Mouse (Mus musculus): ENCODE measurements around the gene Rnf181. TPM values are rescaled to one million over a fixed set of nuclear protein-coding genes. Genes with fewer than 3 reads are reported as not detected.
A peak's percentile ranks its signal among the peaks of the same experiment; 100 is the strongest.

Rnf181 gene
- total RNA-seq, 1 experiment from 2014 or later: 473 TPM

DNA sequence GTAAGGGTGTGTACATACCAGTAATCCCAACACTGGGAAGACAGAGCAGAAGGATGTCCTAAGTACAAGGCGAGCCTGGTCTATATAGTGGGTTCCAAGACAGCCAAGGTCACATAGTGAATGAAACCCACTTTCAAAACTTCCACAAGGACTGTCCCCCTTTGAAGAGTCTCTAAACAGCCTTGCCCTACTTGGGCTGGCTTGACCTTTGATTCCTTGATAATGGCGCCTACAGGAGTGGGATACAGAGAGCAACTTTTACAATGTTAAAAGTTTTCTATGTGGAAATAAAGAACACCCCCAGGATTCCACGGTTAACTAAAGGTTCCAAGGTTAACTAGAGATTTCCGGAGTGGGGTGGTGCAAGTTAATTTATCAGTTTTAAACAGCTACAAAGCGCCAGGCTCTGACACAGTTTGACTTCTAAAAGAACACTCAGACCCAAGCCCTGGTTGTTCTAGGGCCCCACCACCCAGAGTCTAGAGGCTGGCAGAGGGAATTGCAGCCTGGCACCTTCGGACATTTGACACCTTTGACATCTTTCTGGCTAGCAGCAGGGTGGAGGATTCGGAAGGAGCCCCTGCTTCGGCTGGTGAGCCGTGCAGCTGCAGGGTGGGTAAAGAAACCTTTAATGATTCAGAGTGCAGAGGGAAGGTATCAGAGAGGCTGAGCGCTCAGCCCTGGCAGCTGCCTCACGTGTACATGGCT is 6.7 kb downstream of the Rnf181 start:
- no peak for DNase-seq

DNA sequence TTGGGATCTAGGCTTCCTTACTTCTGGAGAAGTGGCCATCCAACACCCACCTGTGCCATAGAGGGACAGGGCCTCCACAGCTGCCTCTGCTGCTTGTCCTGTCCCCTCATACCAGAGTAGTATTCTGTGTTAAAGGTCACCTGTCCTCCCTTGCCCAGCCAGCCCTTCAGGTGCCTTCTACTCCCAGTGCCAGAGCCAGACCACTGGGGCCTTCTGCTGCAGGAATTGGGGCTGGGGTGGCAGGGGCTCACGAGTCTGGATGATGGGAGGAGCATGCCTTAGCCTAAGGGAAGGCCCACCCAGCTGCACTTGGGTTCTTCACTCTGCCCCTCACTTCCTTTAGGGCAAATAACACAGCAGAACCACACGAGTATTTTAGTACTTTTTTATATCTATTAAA is 7.4 kb downstream of the Rnf181 start:
- DNase-seq: no peak

DNA sequence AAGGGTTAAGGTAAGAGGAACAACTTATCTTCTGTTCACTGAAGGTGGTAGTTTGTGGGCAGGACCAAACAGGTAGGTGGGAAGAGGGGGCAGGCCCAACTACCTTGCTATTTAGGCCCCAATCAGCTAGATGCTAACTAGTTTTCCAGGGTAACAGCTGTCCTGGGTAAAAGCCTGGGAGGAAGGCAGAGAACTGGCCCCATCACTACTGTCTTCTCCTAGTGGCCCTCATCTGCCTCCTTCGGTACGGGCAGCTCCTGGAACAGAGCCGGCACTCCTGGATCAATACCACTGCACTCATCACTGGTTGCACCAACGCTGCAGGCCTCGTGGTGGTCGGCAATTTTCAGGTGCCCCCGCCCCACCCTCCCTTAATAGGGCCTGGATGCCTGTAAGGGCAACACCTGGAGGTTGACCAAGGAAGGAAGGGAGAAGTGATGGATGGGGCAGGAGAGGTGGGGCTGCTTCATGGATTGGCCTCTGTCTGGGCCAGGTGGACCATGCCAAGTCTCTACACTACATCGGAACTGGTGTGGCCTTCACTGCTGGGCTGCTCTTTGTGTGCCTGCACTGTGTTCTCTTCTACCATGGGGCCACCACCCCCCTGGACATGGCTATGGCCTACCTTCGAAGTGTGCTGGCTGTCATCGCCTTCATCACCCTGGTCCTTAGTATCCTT is 8.5 kb downstream of the Rnf181 start:
- no peak for DNase-seq

DNA sequence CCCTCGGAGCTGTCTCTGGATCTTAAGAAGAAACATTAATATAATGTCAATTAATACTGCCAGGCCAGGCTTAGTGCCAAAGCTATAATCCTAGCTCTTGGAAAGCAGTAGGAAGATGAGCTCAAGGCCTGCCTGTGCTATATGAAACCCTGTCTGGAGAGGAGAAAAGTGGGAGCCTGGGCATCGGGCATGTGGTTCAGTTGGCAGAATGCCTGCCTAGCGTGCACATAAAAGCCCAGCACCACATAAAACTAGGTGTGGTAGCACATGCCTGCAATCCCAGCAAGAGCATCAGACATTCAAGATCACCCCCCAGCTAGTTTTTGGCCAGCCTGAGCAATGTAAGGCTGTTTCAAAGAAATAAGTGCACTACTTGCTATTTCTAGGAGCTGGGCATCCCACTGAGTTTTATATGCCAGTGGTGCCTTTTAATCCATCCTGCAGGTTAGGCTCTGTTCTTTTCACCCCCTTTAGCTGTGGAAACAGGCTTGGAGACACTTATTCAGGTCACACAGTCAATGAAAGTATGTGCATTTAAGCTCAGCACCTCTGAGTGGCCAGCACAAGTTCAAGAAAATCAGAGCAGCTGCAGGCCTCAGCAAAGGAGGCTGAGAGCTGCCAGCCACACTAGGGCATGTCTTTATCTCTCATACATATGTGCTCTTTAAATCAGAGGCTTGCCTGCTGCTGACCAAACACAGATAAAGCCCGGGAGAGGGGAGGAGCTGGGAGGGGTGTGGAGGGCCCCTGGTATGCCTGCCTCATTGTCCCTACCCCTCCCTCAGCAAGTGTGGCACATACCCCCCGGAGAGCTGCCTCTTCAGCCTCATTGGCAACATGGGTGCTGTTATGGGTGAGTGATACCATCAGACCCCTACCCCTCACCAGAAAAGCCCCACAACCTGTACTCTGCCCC is 9.3 kb downstream of the Rnf181 start:
- DNase-seq: no peak

DNA sequence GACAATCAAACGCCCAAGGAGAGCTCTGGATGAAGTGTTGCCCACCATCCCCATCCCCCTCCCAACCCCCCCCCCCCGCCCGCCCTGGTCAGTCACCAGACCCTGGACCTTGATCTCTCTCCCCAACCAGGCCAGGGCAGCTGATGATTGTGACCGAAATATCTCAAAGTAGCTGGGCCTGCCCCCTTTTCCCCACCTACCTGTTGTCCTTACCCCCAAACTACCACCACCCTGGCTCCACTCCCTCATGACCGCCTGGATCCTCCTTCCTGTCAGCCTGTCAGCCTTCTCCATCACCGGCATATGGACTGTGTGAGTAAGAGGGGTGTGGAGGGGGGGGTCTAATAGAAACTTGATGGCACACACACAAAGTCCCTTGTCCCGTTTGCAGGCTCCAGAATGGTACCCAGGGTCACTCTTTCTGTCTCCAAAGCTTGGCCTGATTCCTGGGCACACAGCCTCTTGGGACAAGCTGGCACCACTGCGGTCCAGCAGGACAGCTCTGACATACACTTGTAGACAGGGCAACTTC is 10.7 kb downstream of the Rnf181 start:
- DNase-seq: no peak

DNA sequence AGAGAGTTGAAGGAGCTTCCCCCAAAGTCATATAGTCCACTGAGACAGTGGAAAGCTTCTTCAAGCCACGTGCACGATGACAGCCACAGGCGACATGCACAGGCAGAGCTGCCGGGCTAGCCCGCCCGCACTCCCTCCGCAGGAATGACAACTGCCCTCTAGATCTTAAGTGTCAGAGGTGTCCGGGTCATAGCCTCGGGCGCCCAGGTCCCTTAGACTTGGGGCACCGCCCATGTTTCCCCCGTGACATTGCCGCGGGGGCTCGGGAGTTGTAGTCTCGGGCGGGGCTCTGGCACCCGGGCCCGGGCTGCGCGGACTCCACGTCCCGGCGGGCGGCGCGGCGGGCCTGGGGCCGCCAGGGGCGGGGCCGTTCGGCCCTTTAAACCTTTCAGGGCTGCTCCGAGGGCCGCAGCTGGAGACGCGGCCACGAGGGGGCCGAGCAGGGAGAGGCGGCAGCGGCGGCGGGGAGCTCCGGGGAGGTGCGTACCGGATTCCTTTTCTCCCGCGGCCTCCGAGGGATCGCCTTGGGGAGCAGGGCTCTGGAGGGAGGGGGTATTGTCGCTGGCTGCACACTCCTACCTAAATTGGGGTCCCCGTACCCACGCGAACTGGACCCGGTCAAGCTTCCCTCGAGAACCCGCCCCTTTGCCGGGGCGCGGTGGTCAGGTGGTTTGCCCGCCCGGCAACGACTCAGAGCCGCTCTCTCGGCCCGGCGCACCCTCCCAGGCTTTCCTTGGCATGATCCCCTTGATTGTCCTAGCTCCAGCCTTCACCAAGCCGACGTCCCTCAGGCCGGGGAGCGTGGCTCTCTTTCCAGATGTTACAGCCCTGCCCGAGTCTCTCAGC is 11.5 kb downstream of the Rnf181 start, which contains the start of gene Tmem150a:
TSS of gene Tmem150a (plus strand) at position 382 of the 846 bp plus-strand sequence.
- DNase-seq: peak; percentile 86

DNA sequence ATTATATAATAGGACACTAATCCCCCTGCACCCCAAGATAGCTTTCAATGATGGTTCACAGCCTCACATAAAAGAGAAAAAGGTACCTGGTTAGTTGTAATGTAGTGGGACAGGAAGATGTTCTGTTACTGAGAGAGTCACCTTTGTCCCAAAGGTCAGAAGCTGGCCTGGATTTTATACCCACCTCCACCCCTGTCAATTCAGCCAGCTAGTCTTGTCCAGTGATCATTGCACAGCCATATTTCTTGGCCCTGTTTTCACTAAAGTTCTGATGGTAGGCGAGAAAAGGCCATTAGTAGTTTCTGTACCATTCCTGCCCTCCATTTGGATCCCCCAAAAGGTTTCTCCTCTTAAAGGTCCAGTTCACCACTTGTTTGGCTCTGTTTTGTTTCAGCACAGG is 12.7 kb downstream of the Rnf181 start:
- DNase-seq: no peak

DNA sequence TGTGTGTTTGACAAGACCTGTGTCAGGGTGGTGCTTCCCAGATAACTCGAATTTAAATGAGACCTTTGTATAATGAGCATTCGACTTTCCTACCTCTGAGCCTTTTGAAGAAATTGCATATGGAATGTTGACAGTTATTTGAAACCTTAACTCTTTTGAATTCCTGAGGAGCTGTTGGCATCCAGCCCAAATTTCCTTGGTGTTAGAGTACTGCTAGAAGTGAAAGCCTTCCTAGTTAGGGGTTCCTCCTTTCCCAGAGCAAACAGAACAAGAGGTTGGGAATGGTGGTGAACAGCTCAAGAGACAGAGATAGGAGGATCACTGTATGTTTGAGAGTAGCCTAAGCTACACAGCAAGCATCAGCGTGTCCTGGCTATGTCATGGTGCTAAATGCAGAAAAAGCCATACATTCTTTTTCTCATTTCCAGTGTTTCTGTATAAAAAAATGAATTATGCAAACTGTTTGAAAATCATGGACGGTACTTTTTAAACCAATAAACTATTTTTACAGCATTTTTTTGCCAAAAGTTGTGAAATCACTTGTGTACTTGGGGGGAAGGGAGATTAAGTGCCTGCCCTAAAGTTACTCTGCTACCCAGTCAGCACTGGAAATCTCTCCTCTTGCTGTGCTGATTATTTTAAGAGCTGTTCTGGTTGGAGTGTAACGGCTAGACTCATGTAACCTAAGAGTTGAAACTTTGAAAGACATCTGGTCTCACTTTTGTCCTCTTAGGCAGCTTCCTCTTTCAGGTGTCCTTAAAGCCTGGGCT is 13.9 kb downstream of the Rnf181 start:
- no peak for DNase-seq

DNA sequence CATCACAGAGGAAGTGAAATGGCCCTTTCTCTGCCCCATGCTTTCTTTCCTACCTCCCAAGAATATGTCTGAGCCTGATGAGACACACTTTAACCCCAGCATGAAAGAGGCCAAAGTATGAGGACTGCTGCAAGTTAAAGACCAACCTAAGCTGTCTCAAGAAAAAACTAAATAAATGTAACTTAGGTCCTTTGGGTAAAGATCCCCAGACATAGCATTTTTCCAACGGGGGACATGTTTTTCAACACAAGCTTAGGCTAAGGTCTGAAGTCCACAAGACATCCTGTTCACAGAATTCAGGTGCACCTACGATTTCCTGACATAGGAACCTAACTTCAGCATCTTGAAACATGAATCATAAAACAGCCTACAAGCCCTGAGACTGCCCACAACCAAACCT is 16.5 kb downstream of the Rnf181 start:
- DNase-seq: no peak

DNA sequence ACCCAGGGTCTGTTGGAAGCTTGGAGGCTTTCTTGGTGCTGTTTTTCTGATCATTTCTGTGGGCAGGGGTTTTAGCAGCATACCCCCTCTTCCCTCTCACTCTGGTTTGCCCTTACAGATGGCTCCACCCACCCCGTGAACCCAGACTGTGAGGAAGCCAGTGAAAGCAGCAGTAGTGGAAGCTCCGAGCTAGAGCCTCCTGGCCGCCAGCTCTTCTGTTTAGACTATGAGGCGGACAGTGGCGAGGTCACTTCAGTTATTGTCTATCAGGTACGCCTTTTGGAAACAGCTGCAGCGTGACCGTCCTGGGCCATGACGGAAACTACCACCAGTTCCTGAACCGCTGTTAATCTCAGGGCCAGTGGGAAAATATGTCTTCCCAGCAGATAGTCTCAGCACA is 18.3 kb downstream of the Rnf181 start:
- no peak for DNase-seq

DNA sequence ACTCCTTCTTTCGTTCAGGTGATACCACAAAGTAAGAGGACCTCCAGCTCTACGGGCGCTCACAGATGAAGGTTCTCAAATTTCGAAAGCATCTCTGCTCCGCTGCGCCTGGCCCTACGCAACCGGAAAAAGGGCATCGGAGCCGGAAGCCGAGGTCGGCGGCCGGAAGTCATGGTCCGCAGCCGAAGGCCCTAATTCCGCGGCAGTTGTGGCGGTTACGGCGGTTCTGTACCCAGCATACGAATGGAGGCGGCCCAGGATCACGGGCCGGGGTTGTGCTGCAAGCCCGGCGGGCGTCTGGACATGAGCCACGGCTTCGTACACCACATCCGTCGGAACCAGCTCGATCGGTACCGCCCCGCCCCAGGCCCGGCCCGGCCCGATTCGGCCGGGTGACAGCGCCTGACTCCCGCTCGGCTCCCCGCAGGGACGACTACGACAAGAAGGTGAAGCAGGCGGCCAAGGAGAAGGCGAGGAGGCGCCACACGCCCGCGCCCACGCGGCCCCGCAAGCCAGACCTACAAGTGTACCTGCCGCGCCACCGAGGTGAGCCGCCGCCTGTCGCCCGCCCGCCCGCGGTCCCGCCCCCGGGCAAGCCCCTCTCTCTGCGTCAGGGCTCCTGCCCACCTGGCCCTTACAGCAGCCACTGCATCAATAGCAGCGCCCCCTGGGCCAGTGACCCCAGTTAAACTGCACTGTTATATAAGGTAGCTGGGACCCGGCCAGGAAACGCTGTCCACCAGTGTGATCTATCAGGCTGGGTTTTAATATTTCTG is 19.4 kb downstream of the Rnf181 start, which contains the start of gene 0610030E20Rik:
TSS of gene 0610030E20Rik (plus strand) at position 152 of the 776 bp plus-strand sequence.
- DNase-seq: peak; percentile 77

DNA sequence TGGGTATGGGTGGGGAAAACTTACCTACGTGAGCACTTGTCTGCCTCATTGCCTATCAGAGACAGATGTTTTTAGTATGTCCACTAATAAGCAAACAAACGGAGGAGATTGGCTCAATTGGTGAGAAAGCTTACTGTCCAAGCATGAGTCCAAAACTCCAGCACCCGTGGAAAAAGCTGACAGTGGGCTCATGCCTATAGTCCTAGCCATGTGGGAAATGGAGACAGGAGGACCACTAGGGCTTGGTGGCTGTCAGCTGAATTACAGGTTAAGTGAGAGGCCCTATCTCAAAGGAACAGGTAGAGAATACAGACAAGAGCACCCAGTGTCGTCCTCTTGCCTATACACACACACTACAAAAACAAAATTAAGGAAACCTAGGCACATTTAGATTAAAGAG is 20.5 kb downstream of the Rnf181 start:
- no peak for DNase-seq

DNA sequence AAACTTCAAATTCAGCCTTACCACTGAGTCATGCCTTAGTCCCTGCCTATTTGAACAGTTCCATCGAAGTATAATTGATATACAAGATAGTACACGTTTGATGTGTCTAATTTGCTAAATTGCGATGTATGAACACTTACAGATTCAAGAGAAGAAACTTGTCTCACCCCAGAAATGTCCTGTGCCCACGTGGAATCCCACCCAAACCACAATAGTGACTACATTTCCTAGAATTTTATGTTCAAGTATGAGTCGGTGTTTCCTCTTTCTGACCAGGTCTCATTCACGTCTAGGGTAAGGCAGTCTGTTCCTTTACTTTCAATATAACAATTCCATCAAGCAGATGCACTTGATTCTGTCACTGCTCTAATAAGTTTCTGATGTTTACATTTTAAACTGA is 21.1 kb downstream of the Rnf181 start:
- no peak for DNase-seq

DNA sequence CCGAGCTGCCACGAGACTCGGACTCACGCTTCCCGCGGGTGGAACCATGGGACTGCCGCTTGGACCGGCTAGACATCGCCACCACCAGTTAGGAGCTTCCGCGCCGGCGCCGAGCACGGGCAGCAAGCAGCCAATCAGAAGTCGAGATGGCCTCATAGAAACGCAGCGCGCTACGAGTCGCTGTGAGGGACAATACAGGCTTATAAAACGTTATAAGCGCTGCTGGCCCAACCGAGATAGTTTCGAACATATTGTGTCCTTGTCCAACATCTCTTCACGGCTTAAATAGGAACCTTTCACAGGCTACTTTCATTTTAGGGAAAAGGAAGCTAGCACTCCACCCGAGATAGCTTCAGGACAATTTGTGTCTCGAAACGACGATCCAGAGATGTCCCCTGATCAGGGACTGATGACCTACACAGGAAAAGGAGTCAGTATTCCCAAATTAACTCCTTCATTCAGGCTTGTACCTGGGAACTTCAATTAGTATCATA is 21.6 kb downstream of the Rnf181 start, which contains the start of gene Usp39:
TSS of gene Usp39 (minus strand) at position 111 of the 494 bp plus-strand sequence.
- DNase-seq: peak; percentile 93

DNA sequence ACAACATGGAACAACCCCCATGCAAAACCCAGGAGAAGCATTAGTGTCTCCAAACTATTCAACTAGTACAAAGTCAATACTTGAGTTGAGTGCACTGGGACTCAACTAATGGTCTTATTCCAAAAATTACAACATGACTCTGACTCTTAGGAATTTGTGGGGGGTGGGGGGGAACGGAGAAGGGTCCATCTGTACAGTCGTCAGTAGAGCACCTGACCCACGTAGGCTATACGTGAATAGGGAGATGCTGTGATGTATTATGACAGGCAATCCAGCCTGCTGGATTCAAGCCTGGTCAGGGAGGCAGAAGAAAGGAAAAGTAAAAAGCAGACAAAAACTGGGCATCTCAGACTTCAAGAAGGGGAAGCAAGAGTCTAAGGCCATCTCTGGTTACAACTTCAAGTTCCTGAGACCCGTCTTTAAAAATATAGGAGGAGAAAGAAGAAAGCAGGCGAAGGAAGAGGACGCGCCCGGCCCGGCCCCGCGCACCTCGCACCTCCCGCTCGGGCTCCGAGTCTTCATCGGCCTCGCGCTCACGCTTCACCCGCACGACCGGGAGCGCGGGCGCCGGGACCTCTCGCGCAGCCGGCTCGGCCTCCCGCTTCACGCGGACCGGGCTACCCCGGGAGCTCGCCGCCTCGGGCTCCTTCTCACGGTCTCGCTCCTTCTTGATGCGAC is 22.2 kb downstream of the Rnf181 start:
- no peak for DNase-seq

DNA sequence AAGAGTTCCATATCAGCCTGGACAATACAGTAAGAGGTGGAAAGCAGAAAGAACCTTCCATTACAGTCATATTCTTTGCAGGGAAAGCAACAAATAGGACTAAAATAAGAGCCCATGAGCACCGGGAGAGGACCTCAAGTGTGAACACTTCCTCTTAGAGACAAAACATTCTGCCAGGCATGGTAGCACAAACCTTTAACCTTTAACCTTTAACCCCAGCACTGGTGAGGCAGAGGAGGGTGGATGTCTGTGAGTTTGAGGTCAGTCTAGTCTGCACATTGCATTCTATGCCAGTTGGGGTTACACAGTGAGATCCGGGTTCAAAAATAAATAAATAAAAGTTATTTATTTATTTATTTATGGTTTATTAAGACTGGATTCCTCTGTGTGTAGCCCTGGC is 26.3 kb downstream of the Rnf181 start:
- no peak for DNase-seq

DNA sequence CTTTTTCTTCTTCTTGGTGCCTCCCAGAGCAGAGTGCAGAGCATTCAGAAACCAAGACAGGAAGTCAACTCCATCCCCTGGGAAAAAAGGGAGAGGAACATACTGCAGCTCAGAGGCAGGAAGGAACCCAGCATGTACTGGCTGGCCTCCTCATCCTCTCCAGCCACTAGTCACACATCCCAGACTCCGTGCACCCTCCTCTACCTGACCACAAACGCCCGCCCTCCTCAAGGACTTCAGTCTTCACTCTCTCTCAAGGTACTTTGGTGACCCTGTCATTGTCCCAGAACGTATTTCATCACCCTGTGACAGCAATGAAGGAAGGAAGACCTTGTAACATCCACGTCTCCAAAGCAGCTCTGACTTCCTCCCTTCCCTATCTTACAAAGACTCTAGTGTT is 33.6 kb downstream of the Rnf181 start:
- DNase-seq: no peak

DNA sequence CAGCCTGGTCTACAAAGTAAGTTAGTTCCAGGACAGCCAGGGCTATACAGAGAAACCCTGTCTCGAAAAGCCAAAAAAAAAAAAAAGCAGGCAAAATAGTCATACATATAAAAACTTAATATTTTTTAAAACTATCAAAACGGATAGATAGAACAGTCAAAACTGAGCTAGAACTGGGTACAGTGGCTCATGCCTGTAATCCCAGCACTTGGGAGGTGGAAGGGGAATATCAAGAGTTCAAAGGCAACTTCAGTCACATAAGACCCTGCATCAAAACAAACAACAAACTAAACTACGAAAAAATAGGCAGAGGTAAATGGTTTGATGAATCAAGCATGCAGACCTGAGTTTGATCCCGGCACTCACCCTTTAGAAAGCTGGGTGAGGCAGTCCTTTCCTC is 36.6 kb downstream of the Rnf181 start:
- DNase-seq: no peak

DNA sequence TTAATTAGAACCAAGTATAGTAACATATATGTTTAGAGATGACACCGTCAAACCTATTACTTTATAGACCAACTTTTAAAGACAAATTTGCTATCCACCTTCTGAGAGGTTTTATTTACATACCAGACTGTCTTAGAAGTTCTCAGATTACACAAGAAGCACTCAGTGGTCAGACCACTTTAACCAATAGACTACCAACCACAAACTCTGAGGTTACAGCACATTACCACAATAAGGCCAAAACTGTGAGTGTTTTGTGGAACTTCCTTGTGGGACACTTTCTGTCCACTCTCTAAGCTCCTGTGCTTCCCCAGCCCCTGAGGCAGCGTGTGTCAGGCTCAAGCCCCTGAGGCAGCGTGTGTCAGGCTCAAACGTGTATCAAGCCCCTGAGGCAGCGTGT is 37.7 kb downstream of the Rnf181 start:
- DNase-seq: no peak

Measured in adrenal gland, postnatal 25 days (tissue).